Mouse (Mus musculus) spleen, postnatal 14 days (tissue): ENCODE data around the gene Gpc2.

ENCODE experiments used
- DNase-seq, 2 experiments: peaks; one replicate each; pipeline ENCODE4 v3.0.0; 2021 to 2022; ENCODE audit warnings: low spot score in 2 of 2

Gpc2 gene

DNA sequence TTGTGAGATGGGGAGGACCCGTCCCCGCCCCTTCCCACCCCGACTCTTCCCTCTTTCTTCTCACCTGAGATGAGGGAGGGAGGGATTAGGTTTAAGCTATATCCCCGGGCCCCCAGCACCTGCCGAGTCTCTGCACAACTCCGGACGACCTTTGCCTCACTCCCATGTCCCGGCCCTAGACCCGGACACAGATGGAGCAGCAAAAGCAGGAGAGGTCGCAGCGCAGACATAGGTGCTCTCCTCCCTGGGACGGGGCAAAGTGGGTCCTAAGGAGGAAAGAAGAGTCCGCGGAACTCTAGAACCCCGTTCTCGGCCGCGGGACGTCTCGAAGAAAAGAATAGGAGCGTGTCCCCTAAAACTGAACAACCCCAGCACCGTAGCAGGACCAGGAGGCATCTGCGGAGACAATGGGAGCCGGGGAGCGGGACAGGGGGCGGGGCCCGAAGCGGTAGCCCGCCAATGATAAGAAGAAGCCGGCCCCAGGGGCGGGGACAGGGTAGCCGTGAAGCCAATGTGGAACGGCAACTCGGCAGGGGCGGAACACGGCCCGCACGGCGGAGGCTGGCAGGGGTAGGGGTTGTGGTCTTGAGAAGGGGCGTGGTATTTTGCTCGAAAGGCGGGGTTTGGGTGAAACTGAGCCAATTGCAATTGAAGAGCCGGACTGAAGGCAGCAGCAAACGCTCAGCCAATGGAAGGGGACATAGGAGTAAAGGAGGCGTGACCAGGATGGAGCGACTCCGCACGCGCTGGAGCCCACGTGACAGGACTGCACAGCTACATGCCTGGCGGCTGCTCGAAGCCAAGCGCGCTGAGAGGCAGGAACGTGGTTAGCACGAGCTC lies at the start of gene Gpc2, which contains the start of the genes Gm43720 and Stag3:
TSS of gene Gpc2 (minus strand) at position 421 of the 840 bp plus-strand sequence.
TSS of gene Gm43720 (minus strand) at position 374 of the 840 bp plus-strand sequence.
TSS of gene Stag3 (plus strand) at position 656 of the 840 bp plus-strand sequence.
- DNase-seq: peak; percentile 64 to 65

DNA sequence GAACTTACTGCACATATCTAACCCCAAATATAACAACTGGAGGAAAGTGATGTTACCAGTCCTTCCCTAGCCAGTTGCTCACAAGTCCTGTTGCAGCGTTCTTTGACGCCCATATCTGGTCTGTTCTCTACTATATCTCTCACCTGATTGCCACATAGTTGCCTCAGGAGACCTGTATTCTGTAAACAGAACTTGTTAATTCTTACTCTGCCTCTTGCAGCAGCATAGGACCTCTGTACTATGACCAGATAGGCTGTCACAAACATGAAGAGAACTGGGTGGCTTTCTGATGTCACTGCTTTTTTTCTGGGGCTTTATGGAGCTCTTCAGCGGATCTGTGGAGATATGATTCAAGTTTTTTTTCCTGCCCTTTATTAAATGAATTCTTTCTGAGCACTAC lies 33.0 kb upstream of the Gpc2 start:
- DNase-seq: no peak

DNA sequence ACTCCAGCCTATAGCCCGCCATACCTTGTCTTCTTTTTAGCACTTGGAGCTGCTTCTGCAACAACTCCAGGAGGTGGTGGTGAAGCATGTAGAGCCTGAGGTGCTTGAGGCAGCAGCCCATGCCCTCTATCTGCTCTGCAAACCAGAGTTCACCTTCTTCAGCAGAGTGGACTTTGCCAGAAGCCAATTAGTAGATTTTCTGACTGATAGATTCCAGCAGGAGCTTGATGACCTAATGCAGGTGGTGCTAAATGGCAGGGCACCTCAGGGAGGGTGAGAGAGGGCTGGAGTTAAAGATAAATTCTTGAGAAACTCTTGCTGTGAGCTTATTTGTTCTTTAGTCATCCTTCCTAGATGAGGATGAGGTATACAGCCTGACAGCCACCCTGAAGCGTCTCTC lies 19.8 kb upstream of the Gpc2 start:
- DNase-seq: no peak

DNA sequence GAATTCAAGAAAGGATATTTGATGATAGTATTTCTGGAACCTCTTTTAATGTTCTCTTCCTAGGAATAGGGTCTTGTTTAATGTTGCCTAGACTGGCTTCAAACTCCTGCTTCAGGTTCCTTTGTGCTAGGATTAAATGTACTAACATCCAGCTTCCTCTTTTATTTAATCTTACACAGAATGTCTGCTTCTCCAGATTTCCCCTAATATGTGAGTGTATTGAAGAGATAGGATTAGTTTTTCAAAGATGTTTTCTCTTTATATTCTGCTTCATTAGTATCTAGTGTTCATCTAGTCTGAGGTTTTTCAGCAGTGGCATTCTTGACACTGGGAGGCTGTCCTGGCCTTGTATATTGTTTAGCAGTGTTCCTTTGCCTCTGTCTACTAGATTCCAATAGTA lies 14.4 kb upstream of the Gpc2 start:
- DNase-seq: no peak

DNA sequence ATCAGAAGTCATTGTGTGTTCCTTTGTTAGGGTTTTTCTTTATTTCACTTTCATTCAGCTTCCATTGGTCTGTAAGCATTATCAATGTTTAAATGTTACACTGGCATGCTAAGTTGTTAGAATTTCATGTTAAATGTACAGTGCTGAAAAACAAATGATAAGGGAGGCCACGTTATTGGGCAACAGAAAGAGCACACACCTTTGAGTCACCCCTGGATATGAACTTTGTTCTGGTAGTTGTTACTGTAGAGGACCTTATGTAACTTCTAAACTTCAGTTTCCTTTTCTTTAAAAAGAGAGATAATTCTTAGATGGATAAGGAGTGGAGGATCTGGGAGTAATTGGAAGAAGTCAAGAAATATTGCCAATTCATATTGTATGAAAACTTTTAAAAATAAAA lies 11.8 kb upstream of the Gpc2 start:
- no peak for DNase-seq

DNA sequence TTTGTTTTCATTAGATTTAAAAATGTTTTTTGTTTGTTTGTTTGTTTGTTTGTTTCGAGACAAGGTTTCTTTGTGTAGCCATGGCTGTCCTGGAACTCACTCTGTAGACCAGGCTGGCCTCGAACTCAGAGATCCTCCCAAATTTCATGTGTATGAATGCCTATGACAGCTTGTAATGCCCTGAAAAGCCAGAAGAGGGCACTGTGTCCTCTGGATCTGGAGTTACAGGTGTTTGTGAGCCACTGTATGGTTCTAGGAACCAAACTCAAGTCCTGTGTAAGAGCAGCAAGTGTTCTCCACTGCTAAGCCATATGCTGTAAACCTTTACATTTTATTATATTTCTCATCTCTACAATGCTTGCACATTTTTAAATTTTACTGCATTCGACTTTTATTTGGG lies 8.1 kb upstream of the Gpc2 start:
- DNase-seq: no peak

DNA sequence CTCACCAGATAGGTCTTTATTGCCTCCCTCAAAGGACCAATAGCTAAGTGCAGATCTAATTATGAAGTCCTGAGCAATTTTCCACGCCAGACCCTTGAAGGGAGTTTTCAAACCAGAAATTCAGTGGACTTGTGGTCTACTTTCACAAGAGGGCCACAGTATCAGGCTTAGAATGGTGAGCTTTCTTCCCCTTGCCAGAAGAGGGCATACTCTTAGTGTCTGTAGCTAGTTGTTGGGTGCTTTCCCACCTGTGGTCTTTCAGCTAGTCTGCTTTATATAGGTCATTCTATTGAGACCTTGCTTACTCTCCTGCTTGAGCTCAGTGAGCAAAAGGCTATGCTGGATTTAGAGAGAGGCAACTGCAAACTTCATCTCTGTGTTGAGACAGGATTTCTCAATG lies 3.7 kb upstream of the Gpc2 start:
- no peak for DNase-seq

DNA sequence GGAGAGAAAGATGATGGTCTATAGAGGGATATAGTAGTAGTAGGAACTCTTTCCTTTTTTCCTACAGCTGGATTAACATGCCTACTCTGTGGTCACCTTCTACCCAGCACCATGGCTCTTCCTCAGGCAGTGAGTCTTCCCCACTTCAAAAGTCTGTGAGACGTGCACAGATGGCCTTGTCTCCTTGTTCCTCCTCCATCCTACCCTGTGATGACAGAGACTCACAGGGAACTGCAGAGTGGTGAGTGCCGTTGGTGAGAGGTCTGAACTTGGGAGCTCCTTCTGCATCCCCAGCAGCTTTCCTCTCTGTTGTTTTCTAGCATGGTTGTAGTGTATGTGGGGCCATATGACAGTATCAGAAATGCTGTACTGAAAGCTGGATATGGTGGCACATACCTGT lies 2.0 kb upstream of the Gpc2 start:
- DNase-seq: no peak

DNA sequence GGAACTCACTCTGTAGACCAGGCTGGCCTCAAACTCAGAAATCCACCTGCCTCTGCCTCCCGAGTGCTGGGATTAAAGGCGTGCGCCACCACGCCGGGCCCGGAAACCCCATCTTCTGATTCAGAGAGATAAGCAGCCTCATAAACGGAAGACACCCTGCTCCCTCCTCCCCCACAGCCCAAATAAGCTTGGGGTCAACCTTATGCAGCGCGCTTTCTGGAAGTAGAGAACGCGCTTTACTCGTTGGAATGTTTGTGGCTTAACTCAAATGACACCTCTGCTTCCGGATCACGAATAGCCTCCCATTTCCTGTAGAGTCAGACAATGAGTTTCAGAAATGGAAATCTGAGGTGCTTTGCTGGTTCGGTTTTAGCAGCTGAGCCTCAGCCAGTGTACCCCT lies 1.0 kb upstream of the Gpc2 start:
- DNase-seq: no peak

DNA sequence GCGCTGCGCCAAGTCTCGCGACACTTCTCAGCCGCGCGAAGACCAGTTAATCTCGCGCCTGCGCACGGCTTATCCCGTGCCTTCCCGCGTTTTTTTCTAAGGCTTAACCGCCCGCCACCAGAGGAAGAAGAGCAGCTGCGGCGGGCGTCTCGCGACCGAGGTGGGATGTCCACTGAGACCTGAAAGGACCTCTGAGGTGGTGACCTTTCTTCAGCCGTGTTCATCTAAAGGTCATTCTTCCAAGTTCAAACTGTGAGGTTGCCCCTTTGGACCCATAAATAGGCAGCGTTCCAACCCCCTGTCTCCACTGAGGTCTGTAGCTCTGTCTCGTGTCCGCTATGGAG lies 592 bp upstream of the Gpc2 start:
- DNase-seq: no peak

DNA sequence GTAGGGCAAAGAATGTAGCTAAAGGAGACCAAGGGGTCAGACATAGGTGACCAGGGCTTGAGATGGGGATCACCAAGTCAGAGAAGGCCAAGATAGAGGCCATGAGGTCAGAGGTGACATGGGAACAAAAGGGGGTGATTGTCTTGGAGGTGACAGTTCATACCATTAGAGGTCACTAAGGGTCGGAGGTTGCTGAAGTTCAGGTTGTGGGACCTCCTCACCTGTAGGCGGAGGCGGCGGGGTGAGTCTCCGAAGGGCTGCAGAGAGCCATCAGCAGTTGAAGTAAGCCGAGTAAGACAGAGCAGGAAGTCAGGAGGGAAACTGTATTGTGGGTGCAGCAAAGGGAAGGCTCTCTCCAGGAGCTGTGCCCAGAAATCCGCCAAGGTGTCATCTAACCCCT lies 1.8 kb downstream of the Gpc2 start:
- no peak for DNase-seq

DNA sequence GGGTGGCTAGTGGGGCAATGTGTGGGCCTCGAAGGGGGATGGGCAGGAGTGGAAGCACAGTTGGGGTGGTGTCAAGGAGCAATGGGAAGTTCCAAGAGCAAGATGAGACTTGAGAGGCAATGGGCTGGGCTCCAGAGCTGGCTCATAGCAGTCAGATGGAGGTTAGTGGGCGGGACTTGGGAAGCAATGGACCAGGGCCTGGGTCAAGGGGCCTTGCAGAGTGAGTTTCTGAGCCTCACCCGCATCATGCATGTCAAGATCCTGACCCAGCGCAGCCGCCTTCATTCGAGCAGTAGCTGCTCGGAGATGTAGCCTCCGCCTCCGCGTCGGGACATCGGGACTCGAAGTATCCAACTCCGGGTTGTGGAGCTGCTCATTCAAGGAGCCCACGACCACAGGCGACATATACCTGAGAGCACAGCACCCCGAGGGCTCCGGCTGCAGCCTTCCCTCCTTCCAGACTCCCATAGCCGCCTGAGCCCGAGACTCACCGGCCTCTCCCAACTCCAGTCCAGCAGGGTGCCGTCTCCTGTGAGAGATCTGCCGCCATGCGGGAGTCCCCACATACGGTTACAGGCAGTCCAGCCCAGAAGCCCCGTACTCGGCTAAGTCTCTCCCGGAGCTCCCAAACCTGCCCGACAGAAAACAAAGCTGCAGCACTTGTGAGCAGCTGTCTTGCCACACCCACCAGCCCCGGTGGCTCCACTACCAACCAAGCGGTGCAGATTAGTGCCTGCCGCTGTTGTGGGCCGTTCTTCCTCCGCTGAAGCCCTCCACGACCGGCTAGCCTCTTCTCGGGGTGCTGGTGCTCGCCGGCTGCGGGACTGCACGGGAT lies 4.4 kb downstream of the Gpc2 start:
- no peak for DNase-seq

DNA sequence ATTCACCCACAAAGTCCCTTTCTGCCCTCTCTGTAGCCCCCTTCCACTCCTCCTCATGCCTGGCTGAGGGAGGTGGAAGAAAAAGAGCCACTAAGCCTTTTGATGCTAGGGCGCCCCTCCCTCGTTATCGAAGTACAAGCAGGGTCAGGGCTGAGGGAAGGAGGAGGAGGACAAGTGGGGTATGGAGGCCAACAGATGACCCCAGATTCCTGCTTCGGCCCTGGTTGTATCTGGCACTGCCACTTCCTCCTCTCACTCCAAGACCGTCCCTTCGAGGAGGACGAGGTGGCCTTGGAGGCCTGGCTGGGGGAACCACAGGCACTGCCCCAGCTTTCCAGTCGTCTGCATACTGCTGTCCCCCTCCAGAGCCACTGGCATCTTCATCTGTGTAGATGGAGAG lies 5.6 kb downstream of the Gpc2 start:
- DNase-seq: no peak

DNA sequence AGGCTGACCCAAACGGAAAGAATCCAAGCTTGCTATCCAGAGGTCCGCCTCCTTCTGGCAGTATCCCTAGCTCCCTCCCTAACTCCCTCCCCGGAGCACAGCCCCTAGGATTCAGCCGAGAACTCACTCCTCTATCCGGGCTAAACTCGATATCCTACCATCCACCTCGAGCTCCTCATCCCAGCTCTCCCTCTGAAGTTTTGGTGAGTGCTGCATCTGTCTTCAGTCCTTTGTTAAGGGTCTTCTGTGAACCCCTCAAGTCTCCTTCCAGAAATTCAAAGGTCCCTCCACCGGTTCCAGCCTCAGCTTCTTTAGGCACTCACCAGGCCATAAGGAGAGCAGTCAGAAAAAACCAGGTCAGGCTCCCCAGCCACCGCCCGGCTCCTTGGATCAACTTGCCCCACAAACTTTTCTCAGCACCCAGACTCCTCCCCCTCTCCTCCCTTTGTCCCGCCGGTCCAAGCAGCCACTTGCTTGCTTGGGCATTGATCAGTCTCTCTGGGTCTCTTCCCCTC lies 7.3 kb downstream of the Gpc2 start, which contains the start of gene Gal3st4:
TSS of gene Gal3st4 (minus strand) at position 432 of the 515 bp plus-strand sequence.
- DNase-seq: no peak

DNA sequence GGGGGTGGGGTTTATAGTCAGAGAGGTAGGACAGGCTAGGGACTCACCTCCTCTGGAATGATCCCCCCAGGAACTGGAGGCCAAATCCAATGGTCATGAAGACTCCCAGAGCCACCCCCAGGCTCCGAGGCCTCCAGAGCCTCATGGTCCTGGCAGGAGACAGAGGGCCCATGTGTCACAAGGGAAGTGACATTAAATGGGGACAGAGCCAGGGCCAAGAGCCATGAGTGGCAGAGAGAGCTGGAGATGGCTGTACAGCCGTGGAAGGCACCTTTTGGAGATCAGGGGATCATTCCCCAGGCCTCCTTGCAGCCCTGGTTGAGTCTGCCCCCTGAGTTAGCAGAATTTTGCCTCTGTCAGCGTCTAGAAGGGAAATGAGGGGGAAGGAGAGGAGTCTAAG lies 8.6 kb downstream of the Gpc2 start:
- no peak for DNase-seq

DNA sequence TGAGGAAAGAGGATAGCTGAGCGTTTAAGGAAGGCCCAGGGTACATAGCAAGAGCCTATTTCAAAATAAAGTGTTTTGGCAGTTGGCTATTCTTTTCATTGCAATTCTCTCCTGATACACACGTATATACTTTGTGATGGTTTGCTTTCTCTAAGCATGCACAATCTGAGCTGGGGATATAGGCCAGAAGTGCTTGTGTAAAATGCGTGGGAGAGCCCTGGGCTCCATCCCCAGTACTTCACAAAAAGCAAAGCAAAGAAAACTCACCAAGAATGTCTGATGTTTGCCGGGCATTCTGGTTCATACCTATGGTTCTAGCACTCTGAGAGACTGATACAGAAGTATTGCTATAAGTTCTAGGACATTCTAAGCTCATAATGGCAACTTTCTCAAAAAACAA lies 10.8 kb downstream of the Gpc2 start:
- DNase-seq: no peak

DNA sequence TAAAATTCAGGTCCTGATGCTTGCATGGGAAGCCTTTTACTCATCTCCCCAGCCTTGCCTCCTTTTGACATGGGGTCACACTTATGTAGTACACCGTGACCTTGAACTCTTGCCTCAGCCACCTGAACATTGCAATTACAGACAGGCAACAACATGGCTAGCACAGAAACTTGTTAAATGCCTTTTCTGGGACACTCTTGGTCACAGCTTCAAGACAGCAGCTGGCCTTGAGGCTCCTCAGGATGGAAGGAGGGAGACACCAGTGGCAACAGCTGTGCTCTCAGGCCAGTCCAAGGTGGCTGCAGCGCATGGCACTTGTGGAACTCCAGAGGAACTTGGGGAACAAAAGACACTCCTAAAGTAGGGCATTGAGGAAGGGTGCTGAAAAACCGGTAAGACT lies 12.7 kb downstream of the Gpc2 start:
- DNase-seq: no peak

DNA sequence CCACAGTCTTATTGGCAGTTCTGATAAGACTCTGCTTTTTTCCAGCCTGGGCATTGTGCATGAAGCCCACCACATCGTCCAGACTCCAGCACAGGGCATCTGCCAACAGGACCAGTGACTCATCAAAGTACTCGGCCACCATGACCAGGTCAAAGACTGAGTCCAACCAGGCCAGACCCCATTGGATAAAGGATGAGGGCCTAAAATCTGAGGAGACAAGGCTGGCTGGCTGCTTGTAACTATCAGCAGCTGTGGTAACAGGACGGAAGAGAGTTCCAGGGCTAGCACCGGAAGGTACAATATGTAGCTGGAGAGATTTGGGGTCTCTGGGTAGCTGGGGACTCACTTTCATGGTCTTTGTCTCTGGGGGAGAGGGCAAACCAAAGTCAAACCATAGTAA lies 14.1 kb downstream of the Gpc2 start:
- DNase-seq: no peak

DNA sequence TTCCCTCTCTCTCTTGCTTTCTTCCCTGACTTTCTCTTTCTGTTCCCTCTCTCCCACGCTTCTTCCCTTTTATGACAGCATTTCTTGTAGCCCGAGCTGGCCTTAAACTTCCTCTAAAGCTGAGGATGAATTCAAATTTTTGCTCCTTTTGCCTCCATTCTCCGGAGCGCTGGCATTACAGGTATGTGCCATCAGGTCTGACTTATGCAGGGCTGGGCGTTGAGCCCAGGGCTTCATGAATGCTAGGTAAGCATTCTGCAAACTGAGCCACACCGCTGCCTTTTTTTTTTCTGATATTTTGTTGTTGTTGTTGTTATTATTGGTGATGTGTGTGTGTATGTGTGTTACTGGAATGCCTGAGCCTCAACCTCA lies 15.6 kb downstream of the Gpc2 start:
- DNase-seq: no peak

DNA sequence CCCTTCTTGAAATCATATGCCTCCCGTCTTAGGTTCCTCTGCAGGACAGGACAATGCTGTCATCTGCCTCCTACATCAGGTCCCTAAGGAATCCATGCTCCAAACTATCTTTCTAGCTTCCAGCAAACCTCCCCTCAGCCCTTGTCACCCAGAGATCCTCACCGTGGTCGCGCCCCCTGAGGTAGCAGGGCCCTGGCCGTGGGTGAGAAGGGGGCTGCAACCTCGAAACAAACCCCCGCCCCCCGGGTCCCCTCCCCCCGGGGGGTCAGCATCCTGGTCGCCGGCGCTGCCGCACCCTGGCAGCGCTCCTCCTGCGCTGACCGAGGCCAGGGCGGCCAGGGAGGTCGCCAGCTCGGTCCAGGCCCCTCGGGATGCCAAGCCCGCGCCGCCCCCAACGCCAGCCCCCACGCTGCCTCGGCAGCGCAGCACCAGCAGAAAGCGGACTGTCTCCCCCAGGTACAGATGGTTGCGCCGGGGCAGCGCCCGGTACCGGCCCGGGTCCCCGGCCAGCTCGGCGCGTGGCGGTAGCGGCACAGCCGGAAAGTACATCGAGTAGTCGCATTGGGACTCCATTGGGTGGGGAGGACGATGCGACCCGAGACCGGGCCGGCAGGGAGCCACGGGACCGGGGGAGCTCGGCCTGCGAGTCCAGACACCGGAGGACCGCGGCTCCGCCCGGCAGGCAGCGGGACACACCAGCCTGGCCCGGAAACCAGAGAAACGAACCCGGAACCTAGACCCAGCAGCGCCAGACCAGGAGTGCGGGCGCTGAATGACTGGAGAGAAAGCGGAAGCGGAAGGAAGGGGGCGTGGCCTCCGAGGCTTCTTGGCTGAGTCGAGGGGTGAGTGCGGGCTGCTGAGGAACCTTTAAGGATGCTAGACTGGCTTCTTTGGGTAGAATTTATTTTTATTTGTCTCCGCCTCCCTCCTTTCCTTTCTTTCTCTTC lies 16.3 kb downstream of the Gpc2 start, which contains the start of gene BC037034:
TSS of gene BC037034 (minus strand) at position 774 of the 947 bp plus-strand sequence.
- peak; percentile 83 to 87 for DNase-seq

DNA sequence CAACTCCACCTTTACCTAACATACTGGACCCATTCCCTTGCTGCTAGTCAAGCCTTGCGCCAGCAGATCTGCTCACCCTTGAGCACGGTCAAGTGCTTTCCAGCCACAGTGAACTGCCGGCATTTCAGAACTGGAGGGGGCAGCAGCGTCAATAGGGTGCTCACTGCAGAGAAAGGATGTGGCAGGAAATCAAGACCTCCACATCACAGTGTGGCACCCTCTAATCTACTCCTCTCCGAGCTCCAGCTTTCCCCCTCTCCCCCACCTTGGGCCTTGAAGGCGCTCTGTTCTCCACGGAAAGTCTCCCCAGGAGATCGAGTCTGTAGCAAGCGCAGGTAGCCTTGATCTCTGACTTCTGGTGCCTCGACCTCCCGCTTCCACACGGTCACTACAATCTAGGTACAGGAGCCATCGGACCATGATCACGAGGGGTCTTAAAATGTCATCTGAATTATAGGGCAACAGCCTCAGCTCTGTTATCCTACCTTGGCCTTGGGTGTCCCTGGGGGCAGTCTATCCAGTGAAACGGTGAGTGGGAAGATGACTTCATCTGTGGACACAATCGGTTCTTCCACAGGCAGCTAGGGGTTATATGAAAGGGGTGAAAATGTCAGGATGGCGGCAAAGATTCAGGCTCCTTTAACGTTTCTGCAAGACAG lies 17.1 kb downstream of the Gpc2 start:
- DNase-seq: no peak
